Mouse (Mus musculus) forebrain, embryonic 15.5 days (tissue): ENCODE data around the gene Tff3. TPM values are rescaled to one million over a fixed set of nuclear protein-coding genes. Genes with fewer than 3 reads are reported as not detected.

ENCODE experiments used
- ATAC-seq: fragments of 200-750 bp; cut with Nextera tagmentation; replicated peaks from 2 replicates; pipeline ENCODE4 v1.8.0; 2017; ENCODE audit warnings: mild to moderate bottlenecking, moderate TSS enrichment, moderate library complexity
- H3K27ac ChIP-seq: fragments of 300-500 bp; sonication (generic); replicated peaks from 2 replicates; pipeline ENCODE4 v1.5.1; 2015; ENCODE audit warnings: mild to moderate bottlenecking, inconsistent platforms
- H3K27me3 ChIP-seq: fragments of 300-500 bp; sonication (generic); 2 replicates; pipeline ENCODE4 v1.6.1; 2015; ENCODE audit warnings: inconsistent platforms
- H3K36me3 ChIP-seq: fragments of 300-500 bp; sonication (generic); 2 replicates; pipeline ENCODE4 v1.6.1; 2015; ENCODE audit warnings: mild to moderate bottlenecking, inconsistent platforms
- H3K4me1 ChIP-seq: fragments of 300-500 bp; sonication (generic); 2 replicates; pipeline ENCODE4 v1.6.1; 2015; ENCODE audit warnings: inconsistent platforms
- H3K4me2 ChIP-seq: fragments of 300-500 bp; sonication (generic); replicated peaks from 2 replicates; pipeline ENCODE4 v1.6.1; 2015; ENCODE audit warnings: mild to moderate bottlenecking, inconsistent platforms
- H3K4me3 ChIP-seq: fragments of 300-500 bp; sonication (generic); 2 replicates; pipeline ENCODE4 v1.5.1; 2015; ENCODE audit warnings: mild to moderate bottlenecking, inconsistent platforms
- H3K9ac ChIP-seq: fragments of 300-500 bp; sonication (generic); replicated peaks from 2 replicates; pipeline ENCODE4 v1.6.1; 2015; ENCODE audit warnings: mild to moderate bottlenecking, inconsistent platforms
- H3K9me3 ChIP-seq: fragments of 300-500 bp; sonication (generic); 2 replicates; pipeline ENCODE4 v1.6.1; 2016; ENCODE audit warnings: inconsistent platforms
- WGBS: fragments of 180-500 bp; shearing (Covaris S2); methylation state at CpG from one replicate; pipeline ENCODE4 v1.1.7; 2015; ENCODE audit warnings: mixed read lengths; 5-methylcytosine and 5-hydroxymethylcytosine counted together
- polyA plus RNA-seq: library from polyadenylated mRNA; unstranded; fragments of >200 nt; fragmentation: Nextera tagmentation; extraction: Ambion mirVana; gene quantifications from 2 replicates; pipeline ENCODE4 v1.2.1, GENCODE M21; 2015

The Tff3 gene
- polyA plus RNA-seq: 0.39 TPM in 1 of 2 replicates, not detected in the other

DNA sequence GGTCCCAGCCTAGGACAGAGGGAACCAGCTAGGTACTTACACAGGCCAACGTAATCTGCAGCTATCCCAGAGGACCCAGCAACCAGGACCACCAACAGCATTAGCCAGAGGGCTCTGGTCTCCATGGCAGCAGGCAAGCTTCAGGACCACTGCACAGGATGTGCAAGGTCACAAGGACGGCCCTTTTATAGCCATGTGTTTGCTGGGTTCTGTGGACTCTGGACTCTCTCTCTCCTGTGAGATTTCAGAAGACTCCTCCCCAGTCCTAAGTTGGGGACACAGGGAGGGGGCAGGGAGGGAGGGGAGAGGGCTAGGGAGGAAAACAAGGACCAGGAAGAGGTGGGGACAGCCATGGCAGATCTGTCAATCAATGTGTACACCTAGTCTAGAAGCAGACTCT is at the start of gene Tff3:
Tff3 (minus strand) TSS at position 195 of the 400 bp plus-strand sequence.
- Histone ChIP-seq H3K4me2 (no peak within 1 kb of the TSS), H3K9ac (no peak within 1 kb of the TSS), H3K9me3 (no peaks in the 10 kb centered on the region), H3K27ac (no peak within 1 kb of the TSS), H3K4me1 (peaks cover 6% of the 10 kb centered on the region; the same call in 1 of the 2 replicates), H3K27me3 (no peaks in the 10 kb centered on the region), H3K36me3 (no peaks in the 10 kb centered on the region), H3K4me3 (no peak within 1 kb of the TSS)
- WGBS: 30% methylated on average over 2 of the region's 2 CpGs
- ATAC-seq: no peak

DNA sequence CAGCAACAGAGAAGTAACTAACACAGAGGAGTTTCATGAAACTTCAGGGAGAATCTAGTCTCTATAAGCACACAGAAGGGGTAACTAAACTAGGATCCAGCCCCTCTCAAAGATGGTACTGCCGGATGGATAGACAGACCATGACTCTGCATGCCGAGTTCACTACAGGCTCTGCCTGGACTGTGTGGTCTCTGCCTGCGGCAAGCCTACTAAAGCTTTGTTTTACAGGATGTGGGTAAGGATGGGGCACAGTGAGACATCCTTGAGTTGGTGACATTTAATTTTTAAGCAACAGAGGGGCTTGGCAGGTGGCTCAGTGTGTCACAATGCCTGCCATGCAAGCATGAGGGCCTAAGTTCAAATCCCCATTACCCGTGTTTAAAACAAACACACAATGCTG is 46.9 kb upstream of the Tff3 start:
- WGBS: 94% methylated on average over 4 of the region's 4 CpGs
- no peak for ATAC-seq
- Histone ChIP-seq H3K4me2 (no peak overlapping the region), H3K4me3 (no peak overlapping the region), H3K9me3 (no peaks in the 10 kb centered on the region), H3K36me3 (no peaks in the 10 kb centered on the region), H3K27ac (no peak overlapping the region), H3K4me1 (no peaks in the 10 kb centered on the region), H3K9ac (no peak overlapping the region), H3K27me3 (no peaks in the 10 kb centered on the region)

DNA sequence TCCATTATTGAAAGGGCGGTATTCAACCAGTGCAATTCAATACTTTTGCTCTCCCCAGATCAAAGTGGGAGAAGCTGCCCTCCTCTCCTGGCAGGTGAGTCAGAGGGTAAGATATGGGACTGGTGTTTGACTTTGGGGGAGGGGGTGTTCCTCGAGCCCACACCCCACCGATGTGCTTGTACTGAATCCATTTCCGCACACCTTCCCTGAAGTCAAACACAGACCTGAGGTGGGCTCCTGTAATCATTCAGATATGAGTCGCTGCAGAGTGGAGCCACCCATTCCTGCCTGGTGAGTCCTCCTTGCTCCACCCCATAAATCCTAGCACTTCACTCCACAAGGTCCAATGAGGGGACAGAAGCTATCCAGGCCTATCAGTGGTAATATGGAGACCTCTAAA is 40.4 kb upstream of the Tff3 start:
- no peak for ATAC-seq
- WGBS: 86% methylated on average over 5 of the region's 5 CpGs
- no peak overlapping the region for H3K4me2 ChIP-seq
- no peak overlapping the region for H3K9ac ChIP-seq
- H3K36me3 ChIP-seq: no peaks in the 10 kb centered on the region
- no peaks in the 10 kb centered on the region for H3K9me3 ChIP-seq
- H3K27me3 ChIP-seq: no peaks in the 10 kb centered on the region
- no peaks in the 10 kb centered on the region for H3K4me1 ChIP-seq
- H3K27ac ChIP-seq: no peak overlapping the region
- no peak overlapping the region for H3K4me3 ChIP-seq

DNA sequence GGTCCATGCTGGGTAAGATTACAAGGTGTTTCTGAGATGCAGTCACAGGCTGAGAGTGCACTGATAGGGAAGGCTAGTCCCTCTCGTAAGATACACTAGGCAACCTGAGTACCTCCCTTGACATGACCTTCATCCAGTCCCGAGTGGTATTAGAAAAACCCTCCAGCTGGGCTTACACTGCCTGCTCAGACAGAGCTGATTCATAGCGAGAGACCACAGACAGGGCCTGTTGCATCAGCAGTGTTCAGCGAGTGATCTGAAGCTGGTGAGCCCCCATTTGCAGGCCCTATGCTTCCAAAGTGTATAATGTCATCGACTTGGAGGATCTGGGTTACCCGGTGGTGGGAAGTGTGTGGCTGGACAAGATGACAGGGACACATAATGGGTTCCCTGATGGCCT is 35.7 kb upstream of the Tff3 start, which contains the start of gene Tff1:
Tff1 (minus strand) TSS at position 151 of the 400 bp plus-strand sequence.
- Histone ChIP-seq H3K9me3 (no peaks in the 10 kb centered on the region), H3K27me3 (no peaks in the 10 kb centered on the region), H3K4me2 (no peak within 1 kb of the TSS), H3K4me1 (no peaks in the 10 kb centered on the region), H3K9ac (no peak within 1 kb of the TSS), H3K36me3 (no peaks in the 10 kb centered on the region), H3K27ac (no peak within 1 kb of the TSS), H3K4me3 (no peak within 1 kb of the TSS)
- WGBS: 93% methylated on average over 6 of the region's 6 CpGs
- ATAC-seq: no peak

DNA sequence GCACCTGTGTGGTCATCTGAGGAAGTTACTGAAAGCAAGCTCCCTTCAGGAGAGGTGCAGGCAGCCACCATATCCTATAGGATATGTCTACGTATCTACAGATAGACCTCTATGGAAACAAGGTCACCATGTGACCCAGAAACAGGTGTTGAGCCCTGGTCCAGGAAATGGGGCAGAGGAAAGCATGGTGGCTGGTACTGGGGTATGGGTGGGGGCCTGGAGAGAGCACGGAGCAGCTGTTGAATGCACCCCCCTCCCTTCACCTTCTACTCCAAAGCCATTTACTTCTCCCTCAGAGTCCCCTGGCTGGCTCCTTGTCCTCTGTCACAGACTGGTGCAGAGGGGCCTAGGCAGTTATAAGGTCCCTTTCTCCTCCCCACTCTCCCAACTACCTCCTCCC is 34.4 kb upstream of the Tff3 start:
- Histone ChIP-seq H3K27me3 (no peaks in the 10 kb centered on the region), H3K4me1 (no peaks in the 10 kb centered on the region), H3K9me3 (no peaks in the 10 kb centered on the region), H3K36me3 (no peaks in the 10 kb centered on the region), H3K9ac (no peak overlapping the region), H3K27ac (no peak overlapping the region), H3K4me2 (no peak overlapping the region), H3K4me3 (no peak overlapping the region)
- WGBS: 71% methylated on average over 2 of the region's 2 CpGs
- no peak for ATAC-seq

DNA sequence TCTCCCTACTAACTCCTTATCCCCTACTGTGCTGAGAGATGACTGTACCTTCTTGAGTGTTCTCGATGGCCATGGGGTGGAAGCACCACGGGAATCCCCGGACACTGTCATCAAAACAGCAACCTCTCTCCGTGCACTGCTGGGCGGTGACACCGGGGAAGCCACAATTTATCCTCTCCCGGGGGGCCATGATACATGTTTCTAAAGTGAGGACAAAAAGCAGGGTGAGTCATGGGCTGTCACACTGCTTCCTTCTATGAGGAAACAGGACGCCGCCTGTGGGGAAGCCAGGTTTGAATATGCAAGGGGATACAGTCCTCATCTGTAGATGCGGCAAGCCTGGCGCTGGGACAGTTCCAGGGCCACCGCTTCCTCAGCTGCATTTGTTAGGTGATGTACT is 33.2 kb upstream of the Tff3 start:
- H3K4me3 ChIP-seq: no peak overlapping the region
- H3K4me1 ChIP-seq: no peaks in the 10 kb centered on the region
- H3K27me3 ChIP-seq: no peaks in the 10 kb centered on the region
- ATAC-seq: no peak
- 91% methylated on average over 12 of the region's 12 CpGs for WGBS
- no peak overlapping the region for H3K27ac ChIP-seq
- no peak overlapping the region for H3K4me2 ChIP-seq
- no peak overlapping the region for H3K9ac ChIP-seq
- H3K9me3 ChIP-seq: no peaks in the 10 kb centered on the region
- H3K36me3 ChIP-seq: no peaks in the 10 kb centered on the region

DNA sequence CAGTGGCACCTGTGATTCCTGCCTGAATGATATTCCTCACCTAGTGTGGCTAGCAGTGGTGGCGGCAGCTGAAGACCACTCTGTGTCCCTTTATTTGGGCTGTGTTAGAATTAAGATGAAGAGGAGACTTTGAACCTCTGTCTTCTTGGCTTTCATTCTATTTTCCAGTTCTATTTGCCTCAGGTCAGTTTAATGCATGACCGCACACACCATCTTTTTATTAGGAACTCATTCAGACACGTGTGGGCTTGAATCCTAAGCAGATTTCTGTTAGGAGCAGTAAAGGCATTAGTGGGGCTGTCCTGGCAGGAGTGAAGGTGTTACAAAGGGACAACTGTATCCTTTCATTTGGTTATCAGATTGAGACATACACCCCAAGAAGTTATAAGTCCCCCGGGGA is 30.8 kb upstream of the Tff3 start:
- no peak for ATAC-seq
- 60% methylated on average over 4 of the region's 4 CpGs for whole genome bisulfite sequencing
- Histone ChIP-seq H3K9ac (no peak overlapping the region), H3K27me3 (no peaks in the 10 kb centered on the region), H3K4me3 (no peak overlapping the region), H3K27ac (no peak overlapping the region), H3K4me2 (no peak overlapping the region), H3K9me3 (no peaks in the 10 kb centered on the region), H3K36me3 (no peaks in the 10 kb centered on the region), H3K4me1 (no peaks in the 10 kb centered on the region)

DNA sequence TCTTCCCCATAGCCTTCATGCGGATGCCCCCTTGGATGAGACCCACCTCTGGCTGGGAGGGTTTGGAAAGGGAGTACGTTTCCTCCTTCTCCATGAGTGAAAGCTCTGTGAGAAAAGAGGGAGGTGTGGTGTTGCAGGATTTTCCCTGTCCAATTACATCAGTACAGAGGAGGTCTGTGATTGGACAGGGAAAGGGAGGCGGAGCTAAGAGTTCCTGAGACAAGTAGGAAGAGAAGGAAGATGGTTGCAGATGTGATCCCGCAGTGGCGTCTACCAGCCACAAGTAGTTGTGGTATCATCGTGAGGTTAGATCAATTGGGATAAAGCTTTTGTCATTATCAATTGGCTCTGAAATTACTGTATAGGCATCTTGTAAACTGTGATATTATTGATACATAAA is 28.5 kb upstream of the Tff3 start:
- WGBS: 81% methylated on average over 6 of the region's 6 CpGs
- Histone ChIP-seq H3K4me1 (no peaks in the 10 kb centered on the region), H3K27me3 (no peaks in the 10 kb centered on the region), H3K4me3 (no peak overlapping the region), H3K9me3 (no peaks in the 10 kb centered on the region), H3K36me3 (no peaks in the 10 kb centered on the region), H3K9ac (no peak overlapping the region), H3K4me2 (no peak overlapping the region), H3K27ac (no peak overlapping the region)
- no peak for ATAC-seq

DNA sequence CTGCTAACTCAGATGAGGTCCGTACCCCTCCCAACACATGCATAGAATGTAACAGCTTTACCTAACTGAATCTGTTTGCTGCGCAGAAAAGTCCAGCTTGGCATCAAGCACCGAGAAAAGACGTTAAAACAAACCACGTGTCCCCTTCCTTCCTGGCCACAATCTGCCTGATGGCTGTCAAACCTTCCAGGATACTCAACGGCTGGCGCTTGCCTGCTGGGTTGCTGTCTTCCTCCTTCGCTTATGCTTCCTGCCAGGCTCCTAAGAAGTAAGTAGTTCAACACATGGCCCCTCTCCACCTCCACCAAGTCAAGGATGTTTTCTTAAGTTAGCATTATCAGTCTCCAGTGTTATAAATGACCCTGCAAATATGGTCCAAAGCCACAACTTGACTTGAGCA is 24.3 kb upstream of the Tff3 start:
- H3K4me1 ChIP-seq: no peaks in the 10 kb centered on the region
- H3K27me3 ChIP-seq: no peaks in the 10 kb centered on the region
- H3K36me3 ChIP-seq: no peaks in the 10 kb centered on the region
- H3K4me3 ChIP-seq: no peak overlapping the region
- H3K4me2 ChIP-seq: no peak overlapping the region
- H3K9ac ChIP-seq: no peak overlapping the region
- H3K9me3 ChIP-seq: no peaks in the 10 kb centered on the region
- WGBS: 83% methylated on average over 8 of the region's 8 CpGs
- no peak for ATAC-seq
- H3K27ac ChIP-seq: no peak overlapping the region

DNA sequence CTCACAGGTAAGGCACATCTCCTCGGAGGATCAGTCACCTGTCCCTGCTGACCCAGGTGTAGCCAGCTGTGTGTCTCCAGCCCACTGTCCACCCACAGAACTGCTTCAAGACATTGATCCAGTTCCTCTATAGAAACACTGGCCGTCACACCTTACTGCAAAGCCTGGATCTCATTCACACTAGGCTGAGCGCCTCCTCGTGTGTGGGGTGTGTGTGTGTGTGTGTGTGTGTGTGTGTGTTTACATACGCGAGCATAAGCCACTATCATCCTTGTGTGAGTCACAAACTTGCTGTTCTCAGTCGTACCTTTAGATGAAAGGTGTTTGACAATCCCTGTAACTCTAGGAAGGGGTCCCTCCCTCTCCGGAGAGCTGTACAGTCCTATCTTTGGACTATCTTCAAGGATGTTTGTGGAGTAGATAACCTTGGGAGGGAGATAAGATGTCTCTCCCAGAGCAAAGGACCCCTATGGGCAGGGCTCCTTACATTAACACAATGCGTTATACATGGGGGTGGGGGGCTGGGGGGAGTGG is 23.6 kb upstream of the Tff3 start:
- no peak overlapping the region for H3K27ac ChIP-seq
- H3K4me2 ChIP-seq: no peak overlapping the region
- ATAC-seq: no peak
- no peaks in the 10 kb centered on the region for H3K9me3 ChIP-seq
- H3K36me3 ChIP-seq: no peaks in the 10 kb centered on the region
- no peak overlapping the region for H3K4me3 ChIP-seq
- no peaks in the 10 kb centered on the region for H3K4me1 ChIP-seq
- WGBS: 87% methylated on average over 9 of the region's 9 CpGs
- no peak overlapping the region for H3K9ac ChIP-seq
- H3K27me3 ChIP-seq: no peaks in the 10 kb centered on the region

DNA sequence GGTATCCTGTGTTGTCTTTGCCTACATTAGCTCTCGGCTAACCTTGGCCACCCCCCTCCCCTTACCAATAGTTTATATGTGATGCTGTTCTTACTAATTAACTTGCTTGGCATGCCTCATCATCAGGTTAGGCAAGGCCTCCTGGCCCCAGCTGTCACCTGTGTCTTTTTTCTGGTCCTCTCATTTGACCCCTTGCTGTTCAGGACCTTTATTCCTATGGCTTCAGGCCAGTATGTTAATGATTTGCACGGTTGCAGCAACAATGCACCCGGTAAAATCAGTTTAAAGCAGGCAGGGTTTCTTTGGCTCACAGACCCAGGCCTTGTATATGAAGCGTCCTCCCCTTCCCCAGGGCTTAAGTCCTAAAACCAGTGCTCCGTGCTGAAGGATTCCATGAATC is 23.1 kb upstream of the Tff3 start:
- Histone ChIP-seq H3K36me3 (no peaks in the 10 kb centered on the region), H3K27me3 (no peaks in the 10 kb centered on the region), H3K4me1 (no peaks in the 10 kb centered on the region), H3K4me3 (no peak overlapping the region), H3K4me2 (no peak overlapping the region), H3K9ac (no peak overlapping the region), H3K9me3 (no peaks in the 10 kb centered on the region), H3K27ac (no peak overlapping the region)
- WGBS: 31% methylated on average over 5 of the region's 5 CpGs
- no peak for ATAC-seq

DNA sequence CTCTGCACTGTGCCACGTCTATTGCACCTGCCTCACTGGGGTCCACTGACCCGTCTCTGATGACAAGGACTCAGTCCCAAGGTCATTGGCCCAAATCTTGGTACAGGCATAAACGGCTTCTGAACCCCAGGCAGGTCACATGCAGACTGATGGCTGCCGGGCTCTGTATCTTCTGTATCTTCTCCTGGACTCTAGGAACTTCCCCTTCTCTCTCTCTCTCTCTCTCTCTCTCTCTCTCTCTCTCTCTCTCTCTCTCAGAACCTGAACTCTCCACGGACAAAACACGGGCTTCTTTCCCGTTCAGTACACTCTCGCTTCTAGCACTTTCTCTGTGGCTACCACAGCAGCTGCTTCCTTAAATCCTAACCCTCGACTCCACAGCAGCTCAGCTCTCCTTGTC is 16.6 kb upstream of the Tff3 start:
- WGBS: 81% methylated on average over 9 of the region's 9 CpGs
- H3K4me3 ChIP-seq: no peak overlapping the region
- no peak overlapping the region for H3K27ac ChIP-seq
- H3K9me3 ChIP-seq: no peaks in the 10 kb centered on the region
- H3K36me3 ChIP-seq: no peaks in the 10 kb centered on the region
- no peaks in the 10 kb centered on the region for H3K4me1 ChIP-seq
- H3K27me3 ChIP-seq: no peaks in the 10 kb centered on the region
- no peak overlapping the region for H3K9ac ChIP-seq
- no peak for ATAC-seq
- no peak overlapping the region for H3K4me2 ChIP-seq
